Mouse (Mus musculus) limb, embryonic 12.5 days (tissue): ENCODE measurements around the gene Npr1. TPM values are rescaled to one million over a fixed set of nuclear protein-coding genes. Genes with fewer than 3 reads are reported as not detected.

ENCODE experiments used
- ATAC-seq: fragments of 200-750 bp; cut with Nextera tagmentation; 2 replicates; pipeline ENCODE4 v1.8.0; 2017; ENCODE audit warnings: low read depth, moderate TSS enrichment; ENCODE audit not compliant: insufficient number of reproducible peaks, insufficient read depth, low FRiP score, low TSS enrichment
- H3K27ac ChIP-seq: fragments of 300-500 bp; sonication (generic); 2 replicates; pipeline ENCODE4 v1.5.1; 2016; ENCODE audit warnings: mild to moderate bottlenecking, moderate library complexity
- H3K27me3 ChIP-seq: fragments of 300-500 bp; sonication (generic); 2 replicates; pipeline ENCODE4 v1.6.1; 2016; ENCODE audit warnings: mild to moderate bottlenecking, moderate library complexity
- H3K36me3 ChIP-seq: fragments of 300-500 bp; sonication (generic); 2 replicates; pipeline ENCODE4 v1.6.1; 2016; ENCODE audit warnings: mild to moderate bottlenecking, moderate library complexity
- H3K4me1 ChIP-seq: fragments of 300-500 bp; sonication (generic); replicated peaks from 2 replicates; pipeline ENCODE4 v1.6.1; 2016
- H3K4me2 ChIP-seq: fragments of 300-500 bp; sonication (generic); 2 replicates; pipeline ENCODE4 v1.6.1; 2016; ENCODE audit warnings: mild to moderate bottlenecking, moderate library complexity
- H3K4me3 ChIP-seq: fragments of 300-500 bp; sonication (generic); replicated peaks from 2 replicates; pipeline ENCODE4 v1.5.1; 2016; ENCODE audit warnings: mild to moderate bottlenecking
- H3K9ac ChIP-seq: fragments of 300-500 bp; sonication (generic); replicated peaks from 2 replicates; pipeline ENCODE4 v1.6.1; 2016; ENCODE audit warnings: mild to moderate bottlenecking, moderate library complexity
- H3K9me3 ChIP-seq: fragments of 300-500 bp; sonication (generic); 2 replicates; pipeline ENCODE4 v1.6.1; 2016; ENCODE audit warnings: mild to moderate bottlenecking, moderate library complexity
- WGBS: fragments of 180-500 bp; shearing (Covaris S2); methylation state at CpG from one replicate; pipeline ENCODE4 v1.1.7; 2016; 5-methylcytosine and 5-hydroxymethylcytosine counted together
- polyA plus RNA-seq: library from polyadenylated mRNA; unstranded; fragments of >200 nt; fragmentation: Nextera tagmentation; extraction: Ambion mirVana; gene quantifications from 2 replicates; pipeline ENCODE4 v1.2.1, GENCODE M21; 2016

Npr1 gene
- polyA plus RNA-seq, result 2.7 and 3.8 TPM in 2 replicates

- Histone ChIP-seq H3K4me1 (peaks cover 17% of the 10 kb centered on the region), H3K4me3 (peak within 1 kb of the TSS; percentile 50), H3K36me3 (no peaks in the 10 kb centered on the region), H3K4me2 (peak within 1 kb of the TSS; percentile 74), H3K27ac (no peak within 1 kb of the TSS), H3K9me3 (no peaks in the 10 kb centered on the region), H3K27me3 (peaks cover 57% of the 10 kb centered on the region), H3K9ac (peak within 1 kb of the TSS; percentile 55)
- peak; percentile 43 for ATAC-seq
- under 1% methylated on average over 37 of the region's 49 CpGs for WGBS
Measured at GRCm38 (mm10) chr3:90465686-90466310, at the start of gene Npr1. Gene Npr1 (minus strand): TSS chr3:90465866.

- H3K36me3 ChIP-seq, result 0 out of 2 replicates have a peak, but pooled peaks cover 4% of the 10 kb centered on the region
- peaks cover 25% of the 10 kb centered on the region for H3K27me3 ChIP-seq
- H3K4me2 ChIP-seq, result peak overlapping the region; percentile 74
- H3K4me3 ChIP-seq, result peak overlapping the region; percentile 35
- H3K9me3 ChIP-seq, result no peaks in the 10 kb centered on the region
- H3K9ac ChIP-seq, result peak overlapping the region; percentile 46; the same call in 1 of the 2 replicates
- ATAC-seq, result 0 out of 2 replicates have a peak, but pooled peaks have one; percentile 11
- H3K27ac ChIP-seq, result no peak overlapping the region
- peaks cover 11% of the 10 kb centered on the region; the same call in 1 of the 2 replicates for H3K4me1 ChIP-seq
- 42% methylated on average over 1 of the region's 1 CpGs for WGBS
Measured at GRCm38 (mm10) chr3:90515242-90515641, 49.6 kb upstream of the Npr1 start.

- Histone ChIP-seq H3K9me3 (no peaks in the 10 kb centered on the region), H3K4me2 (peak overlapping the region; percentile 74), H3K4me1 (peaks cover 11% of the 10 kb centered on the region; the same call in 1 of the 2 replicates), H3K36me3 (0 out of 2 replicates have a peak, but pooled peaks cover 4% of the 10 kb centered on the region), H3K27me3 (peaks cover 25% of the 10 kb centered on the region), H3K27ac (no peak overlapping the region), H3K4me3 (peak overlapping the region; percentile 35), H3K9ac (peak overlapping the region; percentile 46; the same call in 1 of the 2 replicates)
- WGBS, result 2% methylated on average over 10 of the region's 10 CpGs
- peak; percentile 56; the same call in 1 of the 2 replicates for ATAC-seq
Measured at GRCm38 (mm10) chr3:90514691-90515090, 49.0 kb upstream of the Npr1 start.

DNA sequence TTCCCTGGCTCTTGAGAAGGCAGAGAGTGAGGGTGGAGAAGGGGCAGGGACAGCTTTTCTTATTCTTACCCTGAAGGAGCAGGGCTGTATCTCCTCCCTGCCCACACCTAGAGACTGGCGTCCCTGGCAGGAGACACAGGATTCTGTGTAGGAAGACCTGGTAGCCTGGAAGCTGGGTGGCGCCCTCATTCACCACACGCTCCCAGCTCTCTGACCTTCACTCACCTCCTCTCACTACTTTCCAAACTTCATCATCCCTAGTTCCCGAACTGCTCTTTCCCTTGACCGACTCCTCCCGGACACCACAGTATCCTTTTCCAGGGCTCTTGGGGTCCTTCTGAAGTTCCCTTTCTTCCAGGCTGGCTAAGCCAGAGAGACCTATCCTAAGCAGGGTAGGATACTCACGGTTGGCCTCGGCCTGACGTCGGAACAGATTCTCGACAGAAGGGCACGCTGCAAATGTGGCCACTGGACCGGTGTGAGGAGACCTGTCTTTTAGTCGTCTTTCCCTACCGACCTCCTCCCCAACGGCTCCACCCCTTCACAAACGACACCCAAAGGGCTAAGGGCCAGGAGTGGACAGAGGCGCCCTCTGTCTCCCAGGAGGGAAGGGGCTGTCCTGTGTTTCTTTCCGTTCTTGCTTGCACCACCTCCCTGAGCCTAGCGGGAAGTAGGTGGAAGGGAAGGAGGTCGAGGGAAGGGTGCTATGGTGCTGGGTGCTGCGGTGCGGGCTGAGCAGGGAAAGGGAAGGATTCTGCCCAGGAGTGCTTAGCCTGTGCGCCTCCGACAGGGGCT, 48.3 kb upstream of the Npr1 start, which contains the start of the genes S100a1 and S100a13:
Gene S100a1, minus strand, starts transcription at position 597 of the 795 bp plus-strand sequence.
Gene S100a13, plus strand, starts transcription at position 640 of the 795 bp plus-strand sequence.
- ATAC-seq, result no peak
- H3K27me3 ChIP-seq, result peaks cover 25% of the 10 kb centered on the region
- H3K27ac ChIP-seq, result no peak within 1 kb of the TSS
- H3K4me2 ChIP-seq, result peak within 1 kb of the TSS; percentile 74
- peaks cover 11% of the 10 kb centered on the region; the same call in 1 of the 2 replicates for H3K4me1 ChIP-seq
- 0 out of 2 replicates have a peak, but pooled peaks cover 4% of the 10 kb centered on the region for H3K36me3 ChIP-seq
- peak within 1 kb of the TSS; percentile 35 for H3K4me3 ChIP-seq
- H3K9me3 ChIP-seq, result no peaks in the 10 kb centered on the region
- peak within 1 kb of the TSS; percentile 46 for H3K9ac ChIP-seq
- WGBS, result 5% methylated on average over 25 of the region's 25 CpGs

DNA sequence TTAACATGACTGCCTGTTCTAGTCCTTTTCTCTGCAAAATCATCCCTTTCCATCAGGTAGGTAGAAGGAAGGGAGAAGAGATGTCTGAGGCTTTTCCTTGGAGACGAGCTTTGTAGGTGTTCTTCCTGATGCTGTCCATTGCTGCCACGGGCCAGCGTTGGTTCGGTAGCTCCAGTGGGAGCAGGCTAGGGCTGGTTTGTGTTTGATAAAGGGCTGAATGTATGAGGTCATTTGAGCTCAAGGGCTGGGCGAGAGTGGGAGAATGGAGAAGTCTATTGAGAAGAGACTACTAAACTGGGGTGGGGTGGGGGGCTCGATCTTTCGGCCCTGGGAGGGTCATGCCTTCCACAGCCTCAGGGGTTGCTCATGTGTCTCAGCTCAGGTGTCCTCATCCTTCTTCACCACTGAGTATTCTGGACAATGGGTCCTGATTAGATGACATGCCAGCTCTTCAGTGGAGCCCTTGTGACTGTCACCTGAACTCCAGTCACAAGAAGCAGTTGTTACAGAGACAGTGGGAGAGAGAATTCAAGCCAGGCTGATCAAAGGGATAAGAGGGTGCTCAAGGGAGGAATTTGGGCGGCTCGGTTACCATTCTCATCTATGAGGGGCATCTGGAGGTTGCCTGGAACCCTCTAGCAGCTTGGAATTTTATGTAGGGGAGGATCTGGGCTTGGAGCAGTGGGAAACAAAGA, 47.4 kb upstream of the Npr1 start:
- H3K4me2 ChIP-seq, result 0 out of 2 replicates have a peak overlapping the region, but pooled peaks have one; percentile 74

GRCm38 (mm10) chr3:90512276-90512675, 46.6 kb upstream of the Npr1 start:
- WGBS, result 83% methylated on average over 5 of the region's 5 CpGs
- peaks cover 22% of the 10 kb centered on the region for H3K4me1 ChIP-seq
- peaks cover 8% of the 10 kb centered on the region for H3K36me3 ChIP-seq
- no peaks in the 10 kb centered on the region for H3K9me3 ChIP-seq
- H3K27me3 ChIP-seq, result peaks cover 25% of the 10 kb centered on the region
- H3K27ac ChIP-seq, result no peak overlapping the region
- no peak overlapping the region for H3K9ac ChIP-seq
- no peak overlapping the region for H3K4me2 ChIP-seq
- no peak for ATAC-seq
- H3K4me3 ChIP-seq, result no peak overlapping the region

More for the DNA sequence above, 47.4 kb upstream of the Npr1 start:
- Histone ChIP-seq H3K36me3 (0 out of 2 replicates have a peak, but pooled peaks cover 4% of the 10 kb centered on the region), H3K4me3 (no peak overlapping the region), H3K9ac (no peak overlapping the region), H3K27me3 (peaks cover 25% of the 10 kb centered on the region), H3K4me1 (peaks cover 14% of the 10 kb centered on the region), H3K27ac (no peak overlapping the region), H3K9me3 (no peaks in the 10 kb centered on the region)
- ATAC-seq, result no peak
- 77% methylated on average over 9 of the region's 9 CpGs for WGBS

- no peak for ATAC-seq
- H3K4me2 ChIP-seq, result peak overlapping the region; percentile 48
- H3K9ac ChIP-seq, result no peak overlapping the region
- peaks cover 34% of the 10 kb centered on the region for H3K36me3 ChIP-seq
- peaks cover 25% of the 10 kb centered on the region for H3K27me3 ChIP-seq
- no peaks in the 10 kb centered on the region for H3K9me3 ChIP-seq
- H3K27ac ChIP-seq, result peak overlapping the region; percentile 92
- 19% methylated on average over 2 of the region's 2 CpGs for WGBS
- peak overlapping the region; percentile 69 for H3K4me3 ChIP-seq
- peaks cover 27% of the 10 kb centered on the region for H3K4me1 ChIP-seq
Measured at GRCm38 (mm10) chr3:90509747-90510123, 44.1 kb upstream of the Npr1 start.

DNA sequence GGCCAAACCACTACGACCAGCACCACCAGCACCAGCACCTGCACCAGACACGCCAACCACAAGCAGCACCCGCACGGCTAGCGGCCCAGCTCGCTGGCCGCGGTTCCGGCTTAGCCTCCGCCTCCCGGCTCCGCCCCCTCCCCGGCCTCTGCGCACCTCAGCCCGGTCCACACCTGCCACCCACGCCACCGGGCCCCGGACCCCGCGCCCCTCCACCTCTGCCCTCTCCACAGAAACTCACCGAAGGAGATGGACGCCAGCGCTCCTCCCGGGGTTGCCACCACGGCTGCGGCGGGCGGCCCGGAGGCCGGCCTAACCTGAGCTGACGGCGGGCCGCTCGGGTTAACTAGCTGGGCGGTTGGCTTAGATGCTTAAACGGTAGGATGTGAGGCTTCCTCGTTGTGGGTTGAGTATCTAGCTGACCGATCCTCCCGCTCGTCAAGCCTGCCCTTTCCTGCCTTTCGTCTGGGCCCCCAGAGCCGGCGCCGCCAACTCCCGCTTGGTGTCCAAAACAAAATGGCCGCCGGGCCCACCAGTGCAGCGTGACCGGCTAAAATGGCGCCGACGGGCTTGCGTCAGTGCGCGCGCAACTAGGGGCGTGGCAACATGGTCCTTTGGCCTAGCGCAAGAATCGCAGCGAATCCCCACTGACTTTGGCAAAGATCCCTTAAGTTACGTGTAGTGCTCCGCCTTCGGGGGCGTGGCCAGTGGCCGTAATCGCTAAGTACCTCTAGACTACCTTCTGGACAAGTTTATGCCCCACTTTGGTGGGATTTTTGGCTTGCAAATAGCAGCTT, 43.5 kb upstream of the Npr1 start, which contains the start of gene Chtop:
Gene Chtop, minus strand, starts transcription at position 549 of the 797 bp plus-strand sequence.
- no peaks in the 10 kb centered on the region for H3K9me3 ChIP-seq
- peak within 1 kb of the TSS; percentile 61 for H3K4me2 ChIP-seq
- peak within 1 kb of the TSS; percentile 69 for H3K4me3 ChIP-seq
- peaks cover 39% of the 10 kb centered on the region for H3K36me3 ChIP-seq
- H3K4me1 ChIP-seq, result peaks cover 24% of the 10 kb centered on the region
- peak within 1 kb of the TSS; percentile 92 for H3K27ac ChIP-seq
- peak; percentile 87 for ATAC-seq
- peaks cover 23% of the 10 kb centered on the region for H3K27me3 ChIP-seq
- peak within 1 kb of the TSS; percentile 94 for H3K9ac ChIP-seq
- under 1% methylated on average over 66 of the region's 66 CpGs for WGBS

- no peak for ATAC-seq
- peaks cover 15% of the 10 kb centered on the region for H3K27me3 ChIP-seq
- H3K36me3 ChIP-seq, result peaks cover 47% of the 10 kb centered on the region
- peak overlapping the region; percentile 69 for H3K4me3 ChIP-seq
- H3K9ac ChIP-seq, result peak overlapping the region; percentile 94
- H3K4me2 ChIP-seq, result peak overlapping the region; percentile 61
- H3K27ac ChIP-seq, result peak overlapping the region; percentile 92; the same call in 1 of the 2 replicates
- WGBS, result 3% methylated on average over 20 of the region's 20 CpGs
- H3K9me3 ChIP-seq, result no peaks in the 10 kb centered on the region
- peaks cover 22% of the 10 kb centered on the region for H3K4me1 ChIP-seq
Measured at GRCm38 (mm10) chr3:90508287-90508949, 42.8 kb upstream of the Npr1 start.
